In genomic region chr17:49201495-49201894, GRCm38 (mm10) we compare ENCODE assay signal across 20 mouse cellular contexts.
DNase-seq lines count a peak whose midpoint lies in the region; ATAC-seq and TF ChIP-seq lines count a peak whose summit lies in the region.
"Had no signal": no experiment of that assay in that cellular context is flagged by ENCODE, and none has a peak within 500 bp of the region (broad histone marks: within the 10 kb centered on the region; RNA-seq: fewer than 3 reads in every experiment).

No protein-coding gene starts in this region.

- no peaks in the 10 kb centered on the region for H3K27me3 ChIP-seq in midbrain, postnatal 0 days (ENCODE audit: insufficient read depth, low read length)
- peaks cover 7% of the 10 kb centered on the region for H3K27me3 ChIP-seq in midbrain, embryonic 10.5 days (ENCODE audit: low read depth, poor library complexity, severe bottlenecking)
- H3K27me3 ChIP-seq in hindbrain, postnatal 0 days (ENCODE audit: insufficient read depth, low read length): no peaks in the 10 kb centered on the region
- H3K27me3 ChIP-seq: forebrain, embryonic 13.5 days; liver, embryonic 15.5 days; lung, embryonic 15.5 days had no signal

- intact Hi-C loops in gastrocnemius, adult 2 months (cut with DNase I): no loop called here

- H3K4me2 ChIP-seq in midbrain, postnatal 0 days (ENCODE audit: low read depth, low read length, poor library complexity, severe bottlenecking): no peak overlapping the region
- no peak overlapping the region for H3K4me2 ChIP-seq in hindbrain, postnatal 0 days (ENCODE audit: low read depth, low read length)
- H3K4me2 ChIP-seq: forebrain, embryonic 13.5 days; kidney, embryonic 15.5 days; liver, embryonic 15.5 days; lung, embryonic 15.5 days had no signal

- no peak for ATAC-seq in midbrain, postnatal 0 days (ENCODE audit: low FRiP score)
- peak; percentile 71; the same call in 1 of the 2 replicates for ATAC-seq in hindbrain, postnatal 0 days
- ATAC-seq: forebrain, embryonic 13.5 days; intestine, postnatal 0 days had no signal

- 0 out of 2 replicates have a peak, but pooled peaks cover 11% of the 10 kb centered on the region for H3K9me3 ChIP-seq in midbrain, postnatal 0 days (ENCODE audit: low read length)
- H3K9me3 ChIP-seq in midbrain, embryonic 10.5 days (replicated peaks): peaks cover 10% of the 10 kb centered on the region
- 0 out of 2 replicates have a peak, but pooled peaks cover 4% of the 10 kb centered on the region for H3K9me3 ChIP-seq in hindbrain, postnatal 0 days (ENCODE audit: low read length)
- H3K9me3 ChIP-seq: forebrain, embryonic 13.5 days; limb, embryonic 10.5 days; lung, embryonic 15.5 days had no signal

- TF ChIP-seq CTCF in midbrain, postnatal 0 days (IDR thresholded peaks at IDR 0.05): no peak
- no peak for TF ChIP-seq CTCF in hindbrain, postnatal 0 days (IDR thresholded peaks at IDR 0.05; ENCODE audit: low read depth)
- TF ChIP-seq CTCF in gastrocnemius, adult 2 months (IDR thresholded peaks at IDR 0.05): no peak

- H3K27ac ChIP-seq in midbrain, postnatal 0 days (ENCODE audit: low read depth, low read length): no peak overlapping the region
- H3K27ac ChIP-seq in midbrain, embryonic 10.5 days (replicated peaks): no peak overlapping the region
- no peak overlapping the region for H3K27ac ChIP-seq in hindbrain, postnatal 0 days
- no peak overlapping the region for H3K27ac ChIP-seq in gastrocnemius, adult 2 months
- H3K27ac ChIP-seq: forebrain, embryonic 13.5 days; kidney, embryonic 15.5 days; left cerebral cortex, adult 2 months; limb, embryonic 10.5 days; liver, embryonic 15.5 days; lung, embryonic 15.5 days had no signal

- no peaks in the 10 kb centered on the region for H3K4me1 ChIP-seq in midbrain, postnatal 0 days (ENCODE audit: insufficient read depth, low read length)
- peaks cover 17% of the 10 kb centered on the region for H3K4me1 ChIP-seq in midbrain, embryonic 10.5 days
- no peaks in the 10 kb centered on the region for H3K4me1 ChIP-seq in hindbrain, postnatal 0 days (ENCODE audit: insufficient read depth, low read length)
- H3K4me1 ChIP-seq: liver, embryonic 15.5 days; lung, embryonic 15.5 days had no signal

- H3K36me3 ChIP-seq in midbrain, postnatal 0 days (ENCODE audit: insufficient read depth, low read length): no peaks in the 10 kb centered on the region
- H3K36me3 ChIP-seq in midbrain, embryonic 10.5 days: no peaks in the 10 kb centered on the region
- H3K36me3 ChIP-seq in hindbrain, postnatal 0 days (ENCODE audit: insufficient read depth, low read length): no peaks in the 10 kb centered on the region
- H3K36me3 ChIP-seq: kidney, embryonic 15.5 days; limb, embryonic 10.5 days; liver, embryonic 15.5 days; lung, embryonic 15.5 days had no signal

- H3K4me3 ChIP-seq in midbrain, postnatal 0 days (ENCODE audit: low read depth, low read length): no peak overlapping the region
- no peak overlapping the region for H3K4me3 ChIP-seq in midbrain, embryonic 10.5 days
- no peak overlapping the region for H3K4me3 ChIP-seq in hindbrain, postnatal 0 days (ENCODE audit: low read length)
- H3K4me3 ChIP-seq in gastrocnemius, adult 2 months: no peak overlapping the region
- H3K4me3 ChIP-seq: forebrain, embryonic 13.5 days; kidney, embryonic 15.5 days; left cerebral cortex, adult 2 months; limb, embryonic 10.5 days; liver, embryonic 15.5 days; lung, embryonic 15.5 days had no signal

- H3K9ac ChIP-seq in midbrain, postnatal 0 days (replicated peaks; ENCODE audit: low read length, poor library complexity, severe bottlenecking): no peak overlapping the region
- no peak overlapping the region for H3K9ac ChIP-seq in hindbrain, postnatal 0 days (replicated peaks; ENCODE audit: low read length)
- H3K9ac ChIP-seq: forebrain, embryonic 13.5 days; kidney, embryonic 15.5 days; liver, embryonic 15.5 days; lung, embryonic 15.5 days had no signal

- WGBS in midbrain, postnatal 0 days: 94% methylated on average over 3 of the region's 3 CpGs
- 95% methylated on average over 3 of the region's 3 CpGs for WGBS in midbrain, embryonic 10.5 days
- WGBS in hindbrain, postnatal 0 days: 79% methylated on average over 3 of the region's 3 CpGs

- peak; percentile 66 for DNase-seq in midbrain, postnatal 0 days (ENCODE audit: low spot score)
- no peak for DNase-seq in midbrain, embryonic 10.5 days (ENCODE audit: low spot score)
- peak; percentile 97 for DNase-seq in cerebellum, adult 11-12 months
- DNase-seq in cerebellum, adult 9-11 months: peak; percentile 97
- DNase-seq in hindbrain, postnatal 0 days (ENCODE audit: low spot score): peak; percentile 56
- no peak for DNase-seq in gastrocnemius, adult 2 months
- no peak for DNase-seq in embryo, embryonic 10.5 days (ENCODE audit: low spot score)
- DNase-seq: adrenal gland, adult 2 months; embryo, embryonic 11 days; liver; lung, postnatal 36 days; right cerebral cortex, postnatal 25 days; spleen, adult 18-20 months had no signal

Comparison
In these comparisons a context has a peak if more than half of its experiments do, and no peak if none do; other contexts are left out.
1. DNase-seq: peak in midbrain, postnatal 0 days (single experiment), cerebellum, adult 11-12 months (single experiment), cerebellum, adult 9-11 months (single experiment) and hindbrain, postnatal 0 days (single experiment); none in midbrain, embryonic 10.5 days (single experiment), gastrocnemius, adult 2 months (single experiment) and embryo, embryonic 10.5 days (single experiment).